Mouse (Mus musculus): ENCODE measurements around the gene Plscr3.
A peak's percentile ranks its signal among the peaks of the same experiment; 100 is the strongest.

The Plscr3 gene

GRCm38 (mm10) chr11:69891482-69891881 lies 45.3 kb downstream of the Plscr3 start:
- no peak for DNase-seq (ENCODE audit: low read depth, low spot score)

- DNase-seq (ENCODE audit: low read depth, low spot score) = no peak
Observed at GRCm38 (mm10) chr11:69894671-69895070, 48.5 kb downstream of the Plscr3 start.

- no peak for DNase-seq (ENCODE audit: low read depth, low spot score)
Observed at GRCm38 (mm10) chr11:69895291-69895690, 49.1 kb downstream of the Plscr3 start, which contains the start of gene Acap1. Gene Acap1, minus strand, starts transcription at chr11:69895539.

GRCm38 (mm10) chr11:69899870-69900269 lies 53.7 kb downstream of the Plscr3 start:
- no peak for DNase-seq (ENCODE audit: low read depth, low spot score)

GRCm38 (mm10) chr11:69900471-69901405 lies 54.6 kb downstream of the Plscr3 start, which contains the start of the genes 2810408A11Rik and Neurl4:
Gene 2810408A11Rik, minus strand, starts transcription at chr11:69900987.
Gene Neurl4, plus strand, starts transcription at chr11:69901072.
- DNase-seq (ENCODE audit: low read depth, low spot score) = peak; percentile 92

- DNase-seq (ENCODE audit: low read depth, low spot score) = peak; percentile 97
Observed at GRCm38 (mm10) chr11:69901406-69901846, 55.2 kb downstream of the Plscr3 start.

Data from brain, embryonic 18.5 days (tissue).